Mouse (Mus musculus): ENCODE results near the gene Nfam1.

Nfam1 gene

GRCm38 (mm10) chr15:83037755-83038483 is 4.8 kb upstream of the Nfam1 start:
- peak; percentile 95 for DNase-seq

- DNase-seq: peak; percentile 73 to 75
These were observed 3.9 kb upstream of the Nfam1 start for GRCm38 (mm10) chr15:83036900-83037519.

GRCm38 (mm10) chr15:83036089-83036488 is 3.0 kb upstream of the Nfam1 start:
- DNase-seq: peak in 1 of 2 experiments; percentile 38

GRCm38 (mm10) chr15:83034275-83034977 is 1.3 kb upstream of the Nfam1 start:
- DNase-seq: peak; percentile 26 to 54

- DNase-seq: no peak
These were observed 2.2 kb downstream of the Nfam1 start for GRCm38 (mm10) chr15:83030884-83031283.

- no peak for DNase-seq
These were observed 3.1 kb downstream of the Nfam1 start for GRCm38 (mm10) chr15:83029725-83030718.

GRCm38 (mm10) chr15:83026129-83026528 is 7.0 kb downstream of the Nfam1 start:
- DNase-seq: peak; percentile 59 to 65

GRCm38 (mm10) chr15:83025041-83025760 is 7.9 kb downstream of the Nfam1 start:
- peak; percentile 59 to 70 for DNase-seq

- no peak for DNase-seq
These were observed 10.2 kb downstream of the Nfam1 start for GRCm38 (mm10) chr15:83022947-83023346.

GRCm38 (mm10) chr15:83010990-83011664 is 22.0 kb downstream of the Nfam1 start:
- DNase-seq: peak; percentile 62 to 74

- DNase-seq: peak; percentile 30 to 48
These were observed 22.7 kb downstream of the Nfam1 start for GRCm38 (mm10) chr15:83010423-83010822.

- DNase-seq: no peak
These were observed 23.6 kb downstream of the Nfam1 start for GRCm38 (mm10) chr15:83009532-83009931.

- DNase-seq: peak in 1 of 2 experiments; percentile 39
These were observed 24.2 kb downstream of the Nfam1 start for GRCm38 (mm10) chr15:83008761-83009423.

- DNase-seq: no peak
These were observed 25.7 kb downstream of the Nfam1 start for GRCm38 (mm10) chr15:83007346-83007920.

- peak; percentile 45 to 57 for DNase-seq
These were observed 30.2 kb downstream of the Nfam1 start for GRCm38 (mm10) chr15:83002665-83003548.

- DNase-seq: no peak
These were observed 34.3 kb downstream of the Nfam1 start for GRCm38 (mm10) chr15:82998811-82999221.

GRCm38 (mm10) chr15:82996431-82996830 is 36.7 kb downstream of the Nfam1 start:
- peak in 1 of 2 experiments; percentile 33 for DNase-seq

- no peak for DNase-seq
These were observed 37.9 kb downstream of the Nfam1 start for GRCm38 (mm10) chr15:82995239-82995638.

- DNase-seq: no peak
These were observed 40.2 kb downstream of the Nfam1 start for GRCm38 (mm10) chr15:82992911-82993310.
